Mouse (Mus musculus): ENCODE measurements at regions not wholly inside any gene's neighbourhood (a gene's known extent, or its start where the extent isn't known, plus 50 kb on each side); places are given as distances from the start of the nearest gene placed in this dataset.
"Not testable (repeated sequence)": the region's sequence is repeated elsewhere in the genome, so short reads cannot be mapped to it uniquely, and the experiment has no call there.

DNA sequence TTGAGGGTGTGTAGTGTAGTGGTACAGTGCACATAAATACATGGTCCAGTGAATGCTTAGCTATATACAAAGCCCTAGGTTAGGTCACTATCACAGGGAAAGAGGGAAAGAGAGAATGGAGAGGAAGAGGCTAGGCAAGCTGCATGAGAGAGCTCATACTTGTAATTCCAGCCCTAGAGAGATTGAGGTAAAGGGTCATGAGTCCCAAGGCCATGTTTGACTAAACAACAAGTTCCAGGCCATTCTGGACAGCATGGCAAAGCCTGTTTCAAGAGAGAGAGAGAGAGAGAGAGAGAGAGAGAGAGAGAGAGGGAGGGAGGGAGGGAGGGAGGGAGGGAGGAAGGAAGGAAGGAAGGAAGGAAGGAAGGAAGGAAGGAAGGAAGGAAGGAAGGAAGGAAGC, 131.9 kb upstream of the Arx start:
- TF ChIP-seq GATA1 (IDR thresholded peaks at IDR 0.05; ENCODE audit: borderline replicate concordance, low read length); FLI1 (IDR thresholded peaks at IDR 0.05; ENCODE audit: low read length): not testable (repeated sequence)

All from megakaryocyte, embryonic 14.5 days (primary cell).